Mouse (Mus musculus) limb, embryonic 15.5 days (tissue): ENCODE measurements around the gene Fam227a. TPM values are rescaled to one million over a fixed set of nuclear protein-coding genes. Genes with fewer than 3 reads are reported as not detected.

Experiments
- ATAC-seq: fragments of 200-750 bp; cut with Nextera tagmentation; 2 replicates; pipeline ENCODE4 v1.8.0; 2017; ENCODE audit warnings: low read depth, moderate TSS enrichment; ENCODE audit not compliant: insufficient number of reproducible peaks, low FRiP score, low TSS enrichment
- H3K27ac ChIP-seq: fragments of 300-500 bp; sonication (generic); 2 replicates; pipeline ENCODE4 v1.5.1; 2015; ENCODE audit warnings: moderate library complexity, mild to moderate bottlenecking, inconsistent platforms
- H3K27me3 ChIP-seq: fragments of 300-500 bp; sonication (generic); 2 replicates; pipeline ENCODE4 v1.6.1; 2015; ENCODE audit warnings: inconsistent platforms
- H3K36me3 ChIP-seq: fragments of 300-500 bp; sonication (generic); 2 replicates; pipeline ENCODE4 v1.6.1; 2015; ENCODE audit warnings: inconsistent platforms
- H3K4me1 ChIP-seq: fragments of 300-500 bp; sonication (generic); 2 replicates; pipeline ENCODE4 v1.6.1; 2015; ENCODE audit warnings: inconsistent platforms
- H3K4me2 ChIP-seq: fragments of 300-500 bp; sonication (generic); 2 replicates; pipeline ENCODE4 v1.6.1; 2015; ENCODE audit warnings: mild to moderate bottlenecking, inconsistent platforms
- H3K4me3 ChIP-seq: fragments of 300-500 bp; sonication (generic); 2 replicates; pipeline ENCODE4 v1.5.1; 2015; ENCODE audit warnings: mild to moderate bottlenecking, inconsistent platforms
- H3K9ac ChIP-seq: fragments of 300-500 bp; sonication (generic); 2 replicates; pipeline ENCODE4 v1.6.1; 2015; ENCODE audit warnings: inconsistent platforms
- H3K9me3 ChIP-seq: fragments of 300-500 bp; sonication (generic); 2 replicates; pipeline ENCODE4 v1.6.1; 2016; ENCODE audit warnings: inconsistent platforms
- WGBS: fragments of 180-500 bp; shearing (Covaris S2); methylation state at CpG from one replicate; pipeline ENCODE4 v1.1.7; 2015; 5-methylcytosine and 5-hydroxymethylcytosine counted together
- polyA plus RNA-seq: library from polyadenylated mRNA; unstranded; fragments of >200 nt; fragmentation: Nextera tagmentation; extraction: Ambion mirVana; gene quantifications from 2 replicates; pipeline ENCODE4 v1.2.1, GENCODE M21; 2015

Fam227a gene
- polyA plus RNA-seq, 1 experiment from 2014 or later: 0.82 TPM

DNA sequence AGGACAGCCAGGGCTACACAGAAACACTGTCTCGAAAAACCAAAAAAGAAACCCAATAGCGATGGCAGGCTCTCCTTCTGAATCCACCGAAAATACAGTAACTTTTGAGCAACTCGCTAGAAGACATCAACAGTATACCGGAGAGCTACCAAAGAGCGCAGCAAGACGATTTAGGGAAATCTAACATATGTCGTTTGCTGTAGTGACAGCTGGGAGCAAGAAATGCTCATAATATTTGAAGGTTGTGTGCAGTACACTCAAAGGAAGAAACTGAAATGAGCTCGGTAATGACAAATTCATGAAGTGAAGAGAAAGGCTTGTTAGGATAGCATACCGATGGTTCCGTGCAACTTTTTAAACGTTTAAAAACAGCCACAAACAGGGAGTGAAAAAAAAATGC lies 52.6 kb downstream of the Fam227a start:
- H3K27ac ChIP-seq: no peak overlapping the region
- no peak overlapping the region for H3K4me2 ChIP-seq
- H3K9me3 ChIP-seq: no peaks in the 10 kb centered on the region
- no peak for ATAC-seq
- no peak overlapping the region for H3K4me3 ChIP-seq
- no peak overlapping the region for H3K9ac ChIP-seq
- 0 out of 2 replicates have a peak, but pooled peaks cover 3% of the 10 kb centered on the region for H3K36me3 ChIP-seq
- 88% methylated on average over 12 of the region's 12 CpGs for WGBS
- peaks cover 11% of the 10 kb centered on the region; the same call in 1 of the 2 replicates for H3K4me1 ChIP-seq
- 0 out of 2 replicates have a peak, but pooled peaks cover 7% of the 10 kb centered on the region for H3K27me3 ChIP-seq

DNA sequence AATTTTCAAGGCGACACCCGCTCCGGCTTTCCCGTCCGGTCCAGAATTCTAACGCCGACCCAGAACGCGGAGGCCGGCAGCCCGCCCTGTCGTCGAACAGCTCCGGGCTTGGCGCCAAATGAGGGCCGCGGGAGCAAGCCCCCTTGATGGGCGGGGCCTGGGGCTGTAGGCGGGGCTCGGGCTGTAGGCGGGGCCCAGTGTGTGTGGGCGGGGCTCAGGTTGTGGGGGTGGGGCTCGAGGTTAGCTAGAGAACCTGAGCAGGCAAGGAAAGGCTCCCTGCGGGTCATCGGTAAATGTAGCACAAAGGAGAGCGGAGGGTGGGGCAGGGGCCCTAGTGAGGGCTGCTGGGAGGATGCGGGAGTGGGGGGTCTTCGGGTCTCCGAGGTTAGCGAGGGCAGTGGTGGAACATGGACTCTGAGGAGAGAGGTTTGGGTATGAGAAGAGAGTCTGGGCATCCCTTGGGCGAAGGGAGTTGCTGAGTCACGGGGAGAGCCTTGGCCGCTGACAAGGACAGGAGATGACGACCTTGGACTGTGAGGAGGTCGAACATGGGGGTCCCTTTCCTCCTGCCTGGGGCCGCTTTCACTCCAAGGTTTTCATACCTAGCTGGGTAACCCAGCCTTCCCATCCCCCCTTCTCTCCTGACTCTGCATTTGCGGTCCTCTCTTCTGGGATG lies 53.6 kb downstream of the Fam227a start, which contains the start of gene Dmc1:
TSS of gene Dmc1 (minus strand) at position 120 of the 676 bp plus-strand sequence.
- ATAC-seq: no peak
- peak within 1 kb of the TSS; percentile 49 for H3K4me2 ChIP-seq
- H3K4me1 ChIP-seq: peaks cover 11% of the 10 kb centered on the region; the same call in 1 of the 2 replicates
- H3K27ac ChIP-seq: no peak within 1 kb of the TSS
- H3K36me3 ChIP-seq: no peaks in the 10 kb centered on the region
- H3K4me3 ChIP-seq: peak within 1 kb of the TSS; percentile 41
- H3K9ac ChIP-seq: peak within 1 kb of the TSS; percentile 7; the same call in 1 of the 2 replicates
- no peaks in the 10 kb centered on the region for H3K9me3 ChIP-seq
- 0 out of 2 replicates have a peak, but pooled peaks cover 7% of the 10 kb centered on the region for H3K27me3 ChIP-seq
- 9% methylated on average over 37 of the region's 37 CpGs for WGBS

DNA sequence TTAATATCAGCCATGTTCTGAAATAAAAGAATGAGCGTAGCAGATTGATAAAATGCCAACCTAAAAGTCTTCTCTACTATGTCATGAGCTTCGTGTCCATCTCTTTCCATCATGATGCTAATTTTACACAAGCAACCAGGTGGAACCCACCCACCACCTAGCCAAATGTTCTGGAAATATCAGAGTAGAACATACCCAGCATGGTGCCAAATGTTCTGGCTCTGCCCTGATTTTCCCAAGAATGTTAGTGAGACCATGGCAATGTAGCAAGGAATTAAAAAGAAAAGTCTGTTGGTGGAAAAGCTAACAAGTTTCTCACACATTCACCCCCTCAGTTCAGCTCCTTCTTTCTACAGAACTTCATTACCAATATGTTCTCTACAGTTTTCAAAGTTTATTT lies 58.6 kb downstream of the Fam227a start:
- H3K4me1 ChIP-seq: peaks cover 8% of the 10 kb centered on the region; the same call in 1 of the 2 replicates
- no peak overlapping the region for H3K27ac ChIP-seq
- no peak overlapping the region for H3K9ac ChIP-seq
- no peak for ATAC-seq
- H3K4me2 ChIP-seq: no peak overlapping the region
- no peaks in the 10 kb centered on the region for H3K9me3 ChIP-seq
- no peak overlapping the region for H3K4me3 ChIP-seq
- 0 out of 2 replicates have a peak, but pooled peaks cover 7% of the 10 kb centered on the region for H3K27me3 ChIP-seq
- WGBS: 86% methylated on average over 2 of the region's 2 CpGs
- H3K36me3 ChIP-seq: no peaks in the 10 kb centered on the region

DNA sequence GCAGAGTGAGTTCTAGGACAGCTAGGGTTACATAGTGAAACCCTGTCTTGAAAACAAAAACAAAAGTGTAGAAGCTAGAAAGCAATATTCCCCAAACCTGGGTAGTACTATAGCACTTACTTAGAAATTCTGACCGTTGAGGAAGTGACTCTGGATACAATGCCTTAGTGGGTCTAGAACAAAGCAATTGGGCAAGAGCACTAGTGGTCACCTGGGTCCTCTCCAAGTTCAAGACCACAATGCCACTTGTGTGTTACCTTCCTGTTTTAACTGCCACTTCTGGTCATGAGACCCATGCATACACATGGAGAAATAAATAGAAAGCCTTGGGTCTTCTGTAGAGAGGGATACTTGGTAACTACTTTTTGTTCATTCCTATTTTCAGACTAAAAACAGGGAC lies 60.0 kb downstream of the Fam227a start:
- WGBS: 97% methylated on average over 1 of the region's 1 CpGs

DNA sequence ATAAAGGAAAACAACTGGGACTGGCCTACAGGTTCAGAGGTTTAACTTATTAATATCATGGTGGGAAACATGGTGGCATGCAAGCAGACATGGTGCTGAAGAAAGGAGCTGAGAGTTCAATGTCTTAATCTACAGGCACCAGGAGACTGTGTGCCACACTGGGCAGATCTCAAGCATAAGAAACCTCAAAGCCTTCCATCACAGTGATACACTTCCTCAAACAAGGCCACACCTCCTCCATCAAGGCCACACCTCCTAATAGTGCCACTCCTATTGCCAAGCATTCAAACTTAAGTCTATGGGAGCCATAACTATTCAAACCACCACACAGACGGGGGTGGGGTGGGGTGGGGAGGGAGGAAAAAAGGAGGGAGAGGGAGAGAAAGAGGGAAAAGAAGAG lies 77.2 kb downstream of the Fam227a start:
- Histone ChIP-seq H3K9me3 (no peaks in the 10 kb centered on the region), H3K27ac (no peak overlapping the region), H3K36me3 (no peaks in the 10 kb centered on the region), H3K27me3 (no peaks in the 10 kb centered on the region), H3K9ac (no peak overlapping the region), H3K4me2 (no peak overlapping the region), H3K4me3 (no peak overlapping the region), H3K4me1 (no peaks in the 10 kb centered on the region)
- 74% methylated on average over 1 of the region's 1 CpGs for WGBS
- ATAC-seq: no peak

More for the DNA sequence above, 60.0 kb downstream of the Fam227a start:
- Histone ChIP-seq H3K4me3 (no peak overlapping the region), H3K4me2 (no peak overlapping the region), H3K9ac (no peak overlapping the region), H3K9me3 (no peaks in the 10 kb centered on the region), H3K36me3 (no peaks in the 10 kb centered on the region), H3K27ac (no peak overlapping the region), H3K27me3 (no peaks in the 10 kb centered on the region), H3K4me1 (no peaks in the 10 kb centered on the region)
- ATAC-seq: no peak

DNA sequence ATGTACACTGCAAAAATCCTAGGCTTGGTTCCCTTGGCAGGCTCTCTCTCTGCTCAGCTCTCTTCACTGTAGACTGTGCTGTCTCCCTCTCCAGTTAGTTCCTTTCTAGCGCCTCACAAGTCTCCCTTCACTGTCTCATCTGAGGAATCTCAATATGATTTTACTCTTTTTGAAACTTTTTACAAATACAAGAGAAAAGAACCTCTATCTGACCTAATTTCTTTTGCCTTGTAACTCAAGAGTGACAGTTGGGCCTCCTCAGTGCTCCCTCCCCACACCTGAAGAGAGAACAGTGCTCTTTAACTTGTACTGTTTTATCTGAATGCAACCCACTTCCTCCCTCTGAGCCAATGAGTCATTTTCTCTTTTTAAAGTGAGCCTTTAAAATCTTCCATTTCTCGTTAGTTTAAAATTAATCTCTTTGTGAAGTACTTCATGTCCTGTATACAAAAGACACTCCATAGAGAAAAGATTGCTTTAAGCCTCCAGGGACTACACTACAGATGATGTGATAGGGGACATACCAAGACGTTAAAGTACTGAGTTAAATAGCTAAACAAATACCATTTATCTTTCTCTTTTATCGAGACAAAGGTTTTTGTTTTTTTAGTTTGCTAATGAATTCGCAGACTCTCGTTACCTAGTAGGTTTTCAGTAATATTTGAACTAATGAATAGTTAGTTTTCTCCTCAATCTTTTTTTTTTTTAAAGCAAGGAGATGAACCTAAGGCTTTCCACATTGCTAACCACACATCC lies 80.9 kb downstream of the Fam227a start:
- WGBS: 65% methylated on average over 6 of the region's 6 CpGs
- no peak for ATAC-seq
- no peaks in the 10 kb centered on the region for H3K4me1 ChIP-seq
- H3K27me3 ChIP-seq: no peaks in the 10 kb centered on the region
- H3K4me2 ChIP-seq: no peak overlapping the region
- H3K9ac ChIP-seq: no peak overlapping the region
- H3K27ac ChIP-seq: no peak overlapping the region
- no peaks in the 10 kb centered on the region for H3K36me3 ChIP-seq
- no peak overlapping the region for H3K4me3 ChIP-seq
- no peaks in the 10 kb centered on the region for H3K9me3 ChIP-seq

DNA sequence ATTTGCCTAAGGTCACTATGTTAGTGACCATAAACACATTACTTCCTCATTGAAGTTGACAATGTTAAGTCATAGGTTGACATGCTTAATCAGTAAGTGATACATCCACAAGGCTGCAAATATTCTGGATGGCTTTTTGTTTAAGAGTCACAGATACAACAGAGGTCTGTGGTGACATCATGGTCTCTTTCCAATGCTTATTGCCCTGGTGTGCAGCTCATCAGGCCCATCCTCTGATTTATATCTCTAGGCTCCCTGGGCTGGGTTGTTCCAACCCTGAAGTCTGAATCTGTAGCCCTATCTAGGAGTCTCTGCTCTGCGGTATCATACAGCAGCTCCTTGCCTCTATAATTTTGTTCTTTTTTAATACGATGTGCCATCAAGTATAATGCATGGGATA lies 81.8 kb downstream of the Fam227a start:
- no peaks in the 10 kb centered on the region for H3K9me3 ChIP-seq
- no peaks in the 10 kb centered on the region for H3K4me1 ChIP-seq
- 92% methylated on average over 2 of the region's 2 CpGs for WGBS

DNA sequence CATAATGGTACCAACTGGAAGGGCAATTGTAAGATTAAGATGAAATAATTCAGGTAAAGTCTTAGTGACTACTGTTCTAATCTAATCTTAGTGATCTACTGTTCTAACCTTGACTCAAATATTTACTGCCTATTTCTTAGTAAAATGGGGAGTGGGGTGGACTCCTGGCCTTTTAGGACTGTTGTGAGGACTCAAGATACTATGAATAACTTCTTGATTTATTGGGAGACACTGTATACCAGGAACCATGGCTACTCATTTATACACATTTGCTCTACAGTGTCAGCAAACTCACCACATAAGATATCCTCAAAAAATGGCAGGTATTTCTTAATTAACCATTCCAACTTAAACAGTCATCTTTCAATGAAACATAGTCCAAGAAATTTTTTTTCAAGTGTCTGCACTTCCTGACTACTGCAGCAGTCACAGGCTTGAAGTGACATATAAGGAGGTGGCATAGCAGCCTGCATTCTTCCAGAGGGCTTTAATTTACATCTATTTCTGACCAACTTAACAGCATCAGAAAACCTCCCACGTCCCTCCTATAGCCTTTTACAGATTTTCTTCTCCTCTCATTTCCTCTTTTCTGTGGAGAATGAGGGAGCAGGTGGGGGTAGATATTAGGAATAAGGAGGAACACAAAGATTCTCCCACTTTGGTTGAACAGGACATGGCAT lies 83.1 kb downstream of the Fam227a start:
- WGBS: 40% methylated on average over 1 of the region's 1 CpGs
- Histone ChIP-seq H3K4me3 (no peak overlapping the region), H3K36me3 (no peaks in the 10 kb centered on the region), H3K27ac (no peak overlapping the region), H3K4me1 (no peaks in the 10 kb centered on the region), H3K9ac (no peak overlapping the region), H3K27me3 (no peaks in the 10 kb centered on the region), H3K9me3 (no peaks in the 10 kb centered on the region), H3K4me2 (no peak overlapping the region)
- no peak for ATAC-seq

More for the DNA sequence above, 81.8 kb downstream of the Fam227a start:
- Histone ChIP-seq H3K4me3 (no peak overlapping the region), H3K9ac (no peak overlapping the region), H3K36me3 (no peaks in the 10 kb centered on the region), H3K4me2 (no peak overlapping the region), H3K27ac (no peak overlapping the region), H3K27me3 (no peaks in the 10 kb centered on the region)
- ATAC-seq: no peak

DNA sequence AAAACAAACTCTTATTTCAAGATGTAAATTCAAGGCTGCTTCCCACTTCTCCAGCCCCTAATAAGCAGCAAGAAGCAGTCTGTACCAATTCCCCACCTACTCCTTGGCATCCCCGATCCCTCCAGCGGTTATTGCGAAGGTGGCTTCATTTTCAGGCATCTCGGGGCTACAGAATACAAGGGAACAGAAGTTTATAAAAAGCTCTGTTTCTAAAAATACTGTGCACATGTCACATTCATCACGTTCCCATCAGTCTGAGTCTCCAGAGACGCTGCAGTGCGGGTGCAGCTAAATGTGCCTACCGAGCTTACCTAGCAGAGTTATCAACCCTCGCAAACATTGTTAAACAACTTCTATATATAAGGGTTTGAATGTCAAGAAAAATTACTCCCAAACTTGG lies 96.3 kb downstream of the Fam227a start:
- 73% methylated on average over 9 of the region's 9 CpGs for WGBS
- Histone ChIP-seq H3K36me3 (no peaks in the 10 kb centered on the region), H3K9ac (no peak overlapping the region), H3K4me1 (no peaks in the 10 kb centered on the region), H3K27ac (no peak overlapping the region), H3K4me2 (no peak overlapping the region), H3K27me3 (no peaks in the 10 kb centered on the region; the same call in 1 of the 2 replicates), H3K9me3 (no peaks in the 10 kb centered on the region), H3K4me3 (no peak overlapping the region)
- ATAC-seq: no peak

DNA sequence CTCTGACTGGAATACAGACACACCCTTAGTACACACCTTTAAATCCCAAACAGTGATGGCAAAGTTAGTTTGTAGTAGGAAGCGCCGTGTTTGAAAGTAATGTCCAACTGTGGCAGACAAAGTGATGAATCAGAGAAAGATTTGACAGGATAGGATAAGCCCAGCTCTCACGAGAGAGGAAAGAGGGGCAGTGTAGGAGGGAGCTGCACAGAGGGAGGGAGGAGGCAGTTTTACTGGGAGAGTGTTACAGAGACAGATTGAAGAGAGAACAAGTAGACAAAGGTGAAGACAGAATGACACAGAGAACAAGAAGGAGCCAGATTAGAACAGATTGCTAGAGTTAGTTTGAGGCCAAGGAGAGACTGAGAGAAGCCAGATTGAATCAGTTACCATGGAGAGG lies 99.1 kb downstream of the Fam227a start:
- WGBS: 65% methylated on average over 3 of the region's 3 CpGs

More for the DNA sequence above, 99.1 kb downstream of the Fam227a start:
- Histone ChIP-seq H3K36me3 (no peaks in the 10 kb centered on the region), H3K9me3 (no peaks in the 10 kb centered on the region), H3K4me3 (no peak overlapping the region), H3K27ac (no peak overlapping the region), H3K4me1 (no peaks in the 10 kb centered on the region), H3K27me3 (no peaks in the 10 kb centered on the region; the same call in 1 of the 2 replicates), H3K4me2 (no peak overlapping the region), H3K9ac (no peak overlapping the region)
- ATAC-seq: no peak
